Mouse (Mus musculus) embryonic fibroblast, embryonic 13.5 days (primary cell): Measurements from ENCODE around the gene Mnx1.

Source experiments
- CTCF ChIP-seq: IDR thresholded peaks from 2 replicates; pipeline ENCODE4 v1.5.1; 2011; ENCODE audit warnings: mild to moderate bottlenecking, control low read depth, low read length, moderate library complexity, borderline replicate concordance; ENCODE audit not compliant: insufficient read depth
- POLR2A ChIP-seq: IDR thresholded peaks from 2 replicates; pipeline ENCODE4 v1.6.1; 2011; ENCODE audit warnings: low read depth, mild to moderate bottlenecking, control low read depth, low read length, moderate library complexity

GRCm38 (mm10) chr5:29507013-29507412 lies 28.7 kb upstream of the Mnx1 start:
- TF ChIP-seq CTCF (no peak), POLR2A (no peak)
